Mouse (Mus musculus) liver, embryonic 16.5 days (tissue): ENCODE measurements around the gene Pon1. TPM values are rescaled to one million over a fixed set of nuclear protein-coding genes. Genes with fewer than 3 reads are reported as not detected.

ENCODE experiments used
- ATAC-seq: fragments of 200-750 bp; cut with Nextera tagmentation; 2 replicates; pipeline ENCODE4 v1.8.0; 2017; ENCODE audit warnings: low read depth, mild to moderate bottlenecking, moderate number of reproducible peaks, moderate library complexity
- H3K27ac ChIP-seq: fragments of 300-500 bp; sonication (generic); 2 replicates; pipeline ENCODE4 v1.5.1; 2014; ENCODE audit warnings: mild to moderate bottlenecking, low read length
- H3K27me3 ChIP-seq: fragments of 300-500 bp; sonication (generic); 2 replicates; pipeline ENCODE4 v1.6.1; 2014; ENCODE audit warnings: low read depth, low read length, mixed read lengths; ENCODE audit not compliant: control insufficient read depth, insufficient read depth
- H3K36me3 ChIP-seq: fragments of 300-500 bp; sonication (generic); 2 replicates; pipeline ENCODE4 v1.6.1; 2014; ENCODE audit warnings: mild to moderate bottlenecking; ENCODE audit not compliant: control insufficient read depth, insufficient read depth
- H3K4me1 ChIP-seq: fragments of 300-500 bp; sonication (generic); 2 replicates; pipeline ENCODE4 v1.6.1; 2014; ENCODE audit warnings: low read depth, low read length, mixed read lengths; ENCODE audit not compliant: control insufficient read depth
- H3K4me2 ChIP-seq: fragments of 300-500 bp; sonication (generic); 2 replicates; pipeline ENCODE4 v1.6.1; 2014; ENCODE audit warnings: low read depth, low read length, mixed read lengths
- H3K4me3 ChIP-seq: fragments of 300-500 bp; sonication (generic); 2 replicates; pipeline ENCODE4 v1.5.1; 2014; ENCODE audit warnings: low read depth, mild to moderate bottlenecking, low read length
- H3K9ac ChIP-seq: fragments of 300-500 bp; sonication (generic); 2 replicates; pipeline ENCODE4 v1.6.1; 2014; ENCODE audit warnings: low read depth, low read length
- H3K9me3 ChIP-seq: fragments of 300-500 bp; sonication (generic); replicated peaks from 2 replicates; pipeline ENCODE4 v1.6.1; 2016; ENCODE audit warnings: low read length; ENCODE audit not compliant: control insufficient read depth
- WGBS: fragments of 180-500 bp; shearing (Covaris S2); extraction: QIAGEN DNeasy Blood & Tissue Kit; methylation state at CpG from one replicate; pipeline ENCODE4 v1.1.7; 2014; ENCODE audit not compliant: insufficient replicate concordance; 5-methylcytosine and 5-hydroxymethylcytosine counted together
- polyA plus RNA-seq: library from polyadenylated mRNA; unstranded; fragments of >200 nt; fragmentation: Nextera tagmentation; extraction: Ambion mirVana; gene quantifications from 2 replicates; pipeline ENCODE4 v1.2.1, GENCODE M21; 2015

Pon1 gene
- polyA plus RNA-seq, 1 experiment from 2014 or later = 19.2 TPM

DNA sequence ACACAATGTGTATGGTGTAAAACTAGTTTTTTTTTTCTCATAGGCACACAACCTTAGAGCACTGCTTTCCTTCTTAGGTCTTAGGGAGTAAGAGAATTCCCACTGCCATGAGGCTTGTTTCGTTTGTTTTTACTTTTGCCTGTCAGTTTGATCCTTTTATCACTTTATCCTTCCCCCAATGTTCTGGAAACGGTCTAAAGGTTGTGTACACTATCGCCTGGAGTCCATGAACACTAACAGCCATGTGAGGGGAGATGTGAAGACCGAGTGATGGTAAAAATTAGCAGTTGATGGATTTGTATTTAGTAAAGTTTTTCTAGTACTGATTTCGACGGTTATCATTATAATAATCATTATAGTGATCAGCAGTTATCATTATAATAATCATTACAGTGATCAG, 58.8 kb downstream of the Pon1 start:
- H3K27ac ChIP-seq = peak overlapping the region; percentile 42; the same call in 1 of the 2 replicates
- H3K36me3 ChIP-seq = no peaks in the 10 kb centered on the region
- WGBS = 60% methylated on average over 6 of the region's 6 CpGs
- no peak overlapping the region for H3K4me2 ChIP-seq
- peak; percentile 58 for ATAC-seq
- H3K4me1 ChIP-seq = no peaks in the 10 kb centered on the region
- no peak overlapping the region for H3K9ac ChIP-seq
- no peaks in the 10 kb centered on the region for H3K9me3 ChIP-seq
- H3K4me3 ChIP-seq = no peak overlapping the region
- no peaks in the 10 kb centered on the region for H3K27me3 ChIP-seq

DNA sequence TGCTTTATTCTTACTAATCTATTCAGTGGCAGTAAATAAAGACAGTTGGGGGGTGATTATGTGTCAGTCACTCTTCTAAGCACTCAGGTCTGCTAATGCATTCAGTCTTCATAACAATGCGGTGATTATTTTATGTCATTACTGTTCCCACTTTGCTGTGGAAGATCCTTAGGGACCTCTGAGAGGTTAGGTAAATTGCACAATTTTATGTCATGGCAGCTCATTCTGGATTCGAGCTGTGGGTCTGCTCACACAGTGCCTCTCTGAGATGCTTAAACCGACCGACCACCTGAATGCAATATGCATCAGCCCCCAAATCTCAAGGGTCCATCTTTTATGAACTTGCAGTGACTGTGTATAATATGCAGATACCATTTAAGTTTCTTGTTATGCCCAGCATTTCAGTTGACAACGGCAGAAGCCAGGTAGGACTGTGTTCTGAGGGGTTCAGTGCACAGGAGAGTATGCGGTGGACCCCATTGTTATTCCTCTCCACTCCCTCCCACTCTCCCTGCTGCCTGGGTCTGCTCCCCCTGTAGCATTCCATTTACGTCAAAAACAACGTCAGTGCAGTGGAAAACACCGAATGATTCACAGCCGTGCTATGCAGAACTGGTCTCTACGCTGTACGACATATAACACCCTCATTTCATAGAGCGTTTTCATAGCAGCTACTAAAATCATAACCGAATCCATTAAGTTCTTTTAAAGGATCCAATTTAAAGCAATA, 64.2 kb downstream of the Pon1 start:
- H3K9ac ChIP-seq = no peak overlapping the region
- 75% methylated on average over 14 of the region's 14 CpGs for WGBS
- no peaks in the 10 kb centered on the region for H3K36me3 ChIP-seq
- H3K27ac ChIP-seq = no peak overlapping the region
- no peaks in the 10 kb centered on the region for H3K9me3 ChIP-seq
- H3K27me3 ChIP-seq = no peaks in the 10 kb centered on the region
- no peak overlapping the region for H3K4me3 ChIP-seq
- no peak for ATAC-seq
- no peak overlapping the region for H3K4me2 ChIP-seq
- H3K4me1 ChIP-seq = no peaks in the 10 kb centered on the region

DNA sequence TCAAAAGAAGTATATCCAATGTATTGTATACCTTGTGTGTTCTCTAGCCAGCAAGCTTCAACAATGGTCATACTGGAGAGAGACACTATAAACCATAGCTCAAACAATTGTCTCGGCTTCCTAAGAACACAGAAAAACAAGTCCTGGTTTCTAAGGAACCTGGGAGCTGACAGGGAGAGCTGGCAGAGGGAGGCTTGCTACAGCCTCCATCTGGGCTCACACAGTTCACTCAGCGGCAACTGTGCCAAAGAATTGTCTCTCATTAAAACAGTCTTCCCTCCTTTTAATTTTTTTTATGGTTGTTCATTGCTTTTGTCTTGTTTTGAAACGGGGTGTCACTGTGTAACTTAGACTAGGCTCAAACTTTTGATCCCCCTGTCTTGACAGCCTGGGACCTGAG, 73.5 kb downstream of the Pon1 start:
- WGBS = 62% methylated on average over 3 of the region's 3 CpGs
- H3K4me2 ChIP-seq = no peak overlapping the region
- no peak for ATAC-seq

DNA sequence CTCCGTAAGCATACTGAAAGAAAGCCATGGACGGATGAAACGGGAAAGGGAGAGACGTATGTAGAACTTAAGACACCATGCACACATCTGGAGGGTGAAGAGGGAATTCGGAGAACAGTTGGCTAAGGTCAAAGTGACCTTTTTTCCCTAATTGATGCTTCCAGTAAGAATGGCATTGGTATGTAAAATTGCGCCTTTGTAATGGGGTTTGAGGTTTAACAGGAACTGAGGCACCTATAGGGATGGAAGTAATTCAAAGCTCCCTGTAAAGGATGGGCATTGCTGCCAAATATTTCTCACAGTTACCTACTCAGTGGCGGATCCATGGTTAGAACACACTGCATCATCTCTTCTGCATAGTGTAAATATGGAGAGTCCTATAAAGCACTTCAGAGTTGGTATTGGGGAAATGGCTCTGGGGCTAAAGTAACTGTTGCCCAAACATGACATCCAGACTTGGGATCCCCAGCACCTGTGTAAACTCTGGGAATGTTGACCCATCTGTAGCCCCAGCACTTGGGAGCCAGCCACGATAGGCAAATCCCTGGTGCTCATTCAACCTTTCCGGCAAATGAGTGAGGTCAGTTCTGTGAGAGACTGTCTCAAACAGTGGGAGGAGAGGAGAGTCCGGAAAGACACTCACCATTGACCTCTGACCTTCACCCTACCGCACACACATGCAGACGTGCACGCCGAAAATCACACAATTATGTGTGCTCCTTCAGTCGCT, 74.4 kb downstream of the Pon1 start:
- H3K4me3 ChIP-seq = no peak overlapping the region
- no peaks in the 10 kb centered on the region for H3K36me3 ChIP-seq
- H3K4me1 ChIP-seq = no peaks in the 10 kb centered on the region
- 72% methylated on average over 15 of the region's 15 CpGs for WGBS
- no peak overlapping the region for H3K9ac ChIP-seq
- no peak overlapping the region for H3K4me2 ChIP-seq
- ATAC-seq = no peak
- H3K27ac ChIP-seq = no peak overlapping the region
- no peaks in the 10 kb centered on the region for H3K9me3 ChIP-seq
- H3K27me3 ChIP-seq = no peaks in the 10 kb centered on the region

More for the DNA sequence above, 73.5 kb downstream of the Pon1 start:
- H3K9ac ChIP-seq = no peak overlapping the region
- H3K27me3 ChIP-seq = no peaks in the 10 kb centered on the region
- H3K36me3 ChIP-seq = no peaks in the 10 kb centered on the region
- no peaks in the 10 kb centered on the region for H3K9me3 ChIP-seq
- no peak overlapping the region for H3K4me3 ChIP-seq
- H3K4me1 ChIP-seq = no peaks in the 10 kb centered on the region
- H3K27ac ChIP-seq = no peak overlapping the region

Other genes with a start within 250 kb of the Pon1 start
- 25.8 and 26.6 TPM in 2 replicates for gene Pon3, start 62.3 kb upstream of the Pon1 start, polyA plus RNA-seq
- gene Pon2, start 104.5 kb upstream of the Pon1 start, polyA plus RNA-seq = 45.5 and 48.2 TPM in 2 replicates
- 3.5 and 3.6 TPM in 2 replicates for gene Asb4, start 189.4 kb upstream of the Pon1 start, polyA plus RNA-seq